Mouse (Mus musculus) hematopoietic stem cell, adult 5-6 weeks (primary cell): ENCODE results near the gene Gm20843. TPM values are rescaled to one million over a fixed set of nuclear protein-coding genes. Genes with fewer than 3 reads are reported as not detected.
"Not testable (repeated sequence)": the region's sequence is repeated elsewhere in the genome, so short reads cannot be mapped to it uniquely, and the experiment has no call there.

Source experiments
- ATAC-seq, 2 experiments: fragments of 125-278 bp in 1 of 2; replicated peaks in 1 of 2; 2 replicates each; pipeline ENCODE4 v1.8.0; 2016 to 2017; ENCODE audit warnings: inconsistent platforms in 2 of 2, mild to moderate bottlenecking in 2 of 2, moderate number of reproducible peaks in 2 of 2, low read depth in 1 of 2, moderate TSS enrichment in 1 of 2; ENCODE audit not compliant: low FRiP score in 2 of 2, poor library complexity in 2 of 2, severe bottlenecking in 2 of 2, insufficient read depth in 1 of 2, low TSS enrichment in 1 of 2
- total RNA-seq: library from RNA; stranded (forward); fragments of 172-1452, 232-1000 nt; gene quantifications from 2 replicates; pipeline ENCODE4 v1.2.3, GENCODE M21; 2017

The Gm20843 gene
- total RNA-seq: not detected in 2 replicates

- ATAC-seq: not testable (repeated sequence)
Measured at GRCm38 (mm10) chrY:72247018-72247417, at the start of gene Gm20843. Gene Gm20843 (minus strand): TSS chrY:72247118.
